Mouse (Mus musculus) spleen, postnatal 14 days (tissue): ENCODE results near the gene Adgrg5.

Experiments
- DNase-seq, 2 experiments: peaks; one replicate each; pipeline ENCODE4 v3.0.0; 2021 to 2022; ENCODE audit warnings: low spot score in 2 of 2

The Adgrg5 gene

GRCm38 (mm10) chr8:94992534-94992933, 69.0 kb downstream of the Adgrg5 start:
- DNase-seq = no peak
